Mouse (Mus musculus): ENCODE results near the gene Heatr3. TPM values are rescaled to one million over a fixed set of nuclear protein-coding genes. Genes with fewer than 3 reads are reported as not detected.

Gene Heatr3
- polyA plus RNA-seq, 1 experiment: not detected

DNA sequence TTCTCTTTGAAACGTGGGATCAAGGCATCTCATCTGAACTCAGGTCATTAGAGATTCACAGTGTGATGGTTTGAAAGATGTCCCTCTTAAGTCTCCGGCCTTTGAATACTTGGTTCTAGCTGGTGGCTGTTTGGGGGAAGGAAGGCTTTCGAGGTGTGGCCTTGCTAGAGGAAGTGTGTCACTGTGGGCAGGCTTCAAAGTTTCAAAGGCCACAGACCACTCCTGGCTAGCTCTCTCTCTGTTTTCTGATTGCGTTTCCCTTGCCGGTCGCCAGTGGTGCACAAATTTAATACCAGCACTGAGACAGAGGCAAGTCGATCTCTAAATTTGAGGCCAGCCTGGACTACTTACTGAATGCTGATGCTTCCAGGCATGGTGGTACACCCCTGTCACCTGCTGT lies 37.6 kb downstream of the Heatr3 start:
- no peak overlapping the region for H3K4me3 ChIP-seq (ENCODE audit: insufficient read depth, low read depth, low read length)
- H3K27ac ChIP-seq (ENCODE audit: insufficient read depth, low read depth, low read length): no peak overlapping the region
- 90% methylated on average over 7 of the region's 7 CpGs for WGBS
- H3K4me1 ChIP-seq (ENCODE audit: control insufficient read depth, insufficient read depth, low read length): no peaks in the 10 kb centered on the region
- TF ChIP-seq CTCF (IDR thresholded peaks at IDR 0.05; ENCODE audit: insufficient read depth, low read depth, low read length): no peak
- no peak for TF ChIP-seq POLR2A (IDR thresholded peaks at IDR 0.05; ENCODE audit: insufficient read depth, low read depth, low read length)

DNA sequence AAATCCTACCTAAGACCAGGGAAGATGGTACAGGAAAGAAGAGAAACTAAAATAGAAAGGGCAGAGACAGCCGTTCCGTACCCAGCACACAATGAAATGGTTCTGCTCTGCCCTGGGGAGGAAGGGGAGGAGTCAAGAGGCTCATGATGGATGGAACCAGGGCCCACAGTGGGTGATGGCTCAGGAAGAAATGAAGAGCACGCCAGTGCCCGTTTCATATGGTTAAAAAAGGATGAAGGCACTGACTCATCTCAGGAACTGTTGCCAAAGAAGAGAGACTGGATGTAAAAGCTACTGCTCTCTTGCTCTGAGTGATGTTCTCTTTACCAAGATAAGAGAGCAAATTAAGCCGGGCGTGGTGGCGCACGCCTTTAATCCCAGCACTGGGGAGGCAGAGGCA lies 39.6 kb downstream of the Heatr3 start:
- Histone ChIP-seq H3K4me1 (ENCODE audit: control insufficient read depth, insufficient read depth, low read length) (no peaks in the 10 kb centered on the region), H3K4me3 (ENCODE audit: insufficient read depth, low read depth, low read length) (no peak overlapping the region), H3K27ac (ENCODE audit: insufficient read depth, low read depth, low read length) (no peak overlapping the region)
- TF ChIP-seq CTCF (IDR thresholded peaks at IDR 0.05; ENCODE audit: insufficient read depth, low read depth, low read length): no peak
- 79% methylated on average over 8 of the region's 8 CpGs for WGBS

DNA sequence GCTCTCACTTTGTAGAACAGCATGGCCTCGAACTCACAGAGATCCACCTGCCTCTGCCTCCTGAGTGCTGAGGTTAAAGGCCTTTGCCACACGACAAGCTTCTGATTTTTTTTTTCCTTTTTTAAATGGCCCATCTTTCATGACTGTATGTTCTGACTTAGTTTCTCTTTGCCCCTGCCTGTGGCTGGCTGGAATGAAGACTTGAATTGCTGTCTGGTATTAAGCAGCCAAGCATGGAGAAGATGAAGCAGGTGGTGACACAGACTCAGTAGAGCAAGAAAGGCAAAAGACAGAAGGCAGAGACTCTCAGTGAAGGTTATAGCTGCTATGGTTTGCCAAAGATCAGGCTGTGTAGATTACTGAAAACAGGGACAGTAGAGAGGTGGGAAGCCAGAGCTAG lies 45.5 kb downstream of the Heatr3 start:
- no peak for TF ChIP-seq POLR2A (IDR thresholded peaks at IDR 0.05; ENCODE audit: insufficient read depth, low read depth, low read length)
- TF ChIP-seq CTCF (IDR thresholded peaks at IDR 0.05; ENCODE audit: insufficient read depth, low read depth, low read length): no peak
- 82% methylated on average over 2 of the region's 2 CpGs for WGBS
- no peak overlapping the region for H3K27ac ChIP-seq (ENCODE audit: insufficient read depth, low read depth, low read length)
- no peak overlapping the region for H3K4me3 ChIP-seq (ENCODE audit: insufficient read depth, low read depth, low read length)
- no peaks in the 10 kb centered on the region for H3K4me1 ChIP-seq (ENCODE audit: control insufficient read depth, insufficient read depth, low read length)

DNA sequence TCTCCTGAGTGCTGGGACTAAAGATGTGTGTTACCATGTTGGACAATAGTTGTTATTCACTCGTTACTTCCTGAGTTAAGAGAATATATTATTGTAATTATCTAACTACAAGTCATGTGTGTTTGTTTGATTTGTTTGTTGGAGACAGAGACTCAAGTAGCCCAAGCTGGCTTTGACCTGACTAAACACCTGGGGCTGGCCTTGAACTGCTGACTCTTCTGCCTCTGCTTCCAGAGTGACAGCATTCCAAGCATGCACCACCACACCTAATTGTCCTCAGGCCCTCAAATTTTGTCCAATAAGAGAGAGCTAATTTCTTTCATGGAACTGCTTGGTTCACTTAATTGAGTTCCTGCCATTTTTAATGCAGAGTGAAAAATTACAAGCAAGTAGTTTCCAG lies 47.3 kb downstream of the Heatr3 start:
- no peak for TF ChIP-seq POLR2A (IDR thresholded peaks at IDR 0.05; ENCODE audit: insufficient read depth, low read depth, low read length)
- no peak for TF ChIP-seq CTCF (IDR thresholded peaks at IDR 0.05; ENCODE audit: insufficient read depth, low read depth, low read length)
- WGBS: 88% methylated on average over 1 of the region's 1 CpGs
- H3K4me3 ChIP-seq (ENCODE audit: insufficient read depth, low read depth, low read length): no peak overlapping the region
- no peak overlapping the region for H3K27ac ChIP-seq (ENCODE audit: insufficient read depth, low read depth, low read length)
- H3K4me1 ChIP-seq (ENCODE audit: control insufficient read depth, insufficient read depth, low read length): no peaks in the 10 kb centered on the region

DNA sequence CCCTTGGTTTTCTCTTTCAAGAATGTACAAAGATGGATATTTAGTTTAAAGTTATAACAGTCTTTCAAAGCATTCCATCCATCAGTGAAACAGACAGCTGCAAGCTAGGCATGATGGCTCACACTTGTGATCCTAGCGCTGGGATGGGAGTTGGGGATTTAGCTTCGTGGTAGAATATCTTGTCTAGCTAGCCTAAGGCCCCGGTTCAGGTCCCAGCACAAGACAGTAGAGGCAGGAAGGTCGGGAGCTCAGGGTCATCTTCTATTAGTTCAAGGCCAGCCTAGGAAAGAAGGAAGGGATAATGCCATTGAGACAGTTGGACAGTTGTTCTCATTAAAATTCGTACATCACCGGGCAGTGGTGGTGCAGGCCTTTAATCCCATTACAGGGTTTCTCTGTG lies 48.1 kb downstream of the Heatr3 start:
- no peak overlapping the region for H3K27ac ChIP-seq (ENCODE audit: insufficient read depth, low read depth, low read length)
- H3K4me1 ChIP-seq (ENCODE audit: control insufficient read depth, insufficient read depth, low read length): no peaks in the 10 kb centered on the region
- TF ChIP-seq POLR2A (IDR thresholded peaks at IDR 0.05; ENCODE audit: insufficient read depth, low read depth, low read length) (no peak), CTCF (IDR thresholded peaks at IDR 0.05; ENCODE audit: insufficient read depth, low read depth, low read length) (no peak)
- H3K4me3 ChIP-seq (ENCODE audit: insufficient read depth, low read depth, low read length): no peak overlapping the region
- 88% methylated on average over 6 of the region's 6 CpGs for WGBS

DNA sequence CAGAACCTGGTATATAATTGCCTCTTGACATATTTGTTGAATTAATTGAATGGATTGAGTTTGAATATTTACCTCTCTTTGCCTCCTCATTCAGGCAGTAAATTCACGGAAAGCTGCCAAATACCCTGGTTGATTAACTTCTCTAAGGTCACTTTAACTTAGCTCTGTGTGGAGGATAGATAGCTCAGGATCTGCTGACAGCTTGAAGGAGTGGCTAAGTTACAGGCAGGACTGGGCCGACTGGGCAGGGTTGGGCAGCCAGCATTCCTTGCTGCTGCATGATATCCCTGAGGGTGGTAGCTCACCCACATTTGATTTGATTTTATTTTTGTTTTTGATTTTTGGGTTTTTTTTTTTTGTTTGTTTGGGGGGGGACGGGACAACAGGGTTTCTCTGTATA lies 59.7 kb downstream of the Heatr3 start:
- TF ChIP-seq POLR2A (IDR thresholded peaks at IDR 0.05; ENCODE audit: insufficient read depth, low read depth, low read length) (no peak), CTCF (IDR thresholded peaks at IDR 0.05; ENCODE audit: insufficient read depth, low read depth, low read length) (no peak)
- no peak overlapping the region for H3K4me3 ChIP-seq (ENCODE audit: insufficient read depth, low read depth, low read length)
- WGBS: 82% methylated on average over 3 of the region's 3 CpGs
- H3K27ac ChIP-seq (ENCODE audit: insufficient read depth, low read depth, low read length): no peak overlapping the region
- no peaks in the 10 kb centered on the region for H3K4me1 ChIP-seq (ENCODE audit: control insufficient read depth, insufficient read depth, low read length)

DNA sequence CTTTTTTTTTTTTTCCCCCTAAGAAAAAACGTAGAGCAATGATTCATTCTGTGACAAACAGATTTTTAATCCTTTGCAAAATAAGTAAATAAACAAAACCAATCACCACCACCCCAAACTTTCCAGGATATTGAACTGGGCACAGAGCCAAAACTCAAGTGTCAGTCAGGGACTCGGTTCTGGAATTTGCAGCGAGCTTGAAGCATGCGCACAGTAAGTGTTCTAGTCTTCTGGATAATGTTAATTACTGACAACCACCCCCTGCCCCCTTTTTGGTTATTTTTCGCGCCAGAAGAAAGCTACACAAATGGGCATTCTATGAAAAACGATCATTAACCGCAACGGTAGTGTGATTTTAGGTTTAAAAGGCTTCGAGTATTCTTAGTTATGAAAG lies 60.9 kb downstream of the Heatr3 start:
- H3K27ac ChIP-seq (ENCODE audit: insufficient read depth, low read depth, low read length): peak overlapping the region; percentile 58
- TF ChIP-seq CTCF (IDR thresholded peaks at IDR 0.05; ENCODE audit: insufficient read depth, low read depth, low read length): no peak
- no peak for TF ChIP-seq POLR2A (IDR thresholded peaks at IDR 0.05; ENCODE audit: insufficient read depth, low read depth, low read length)
- 0% methylated on average over 10 of the region's 10 CpGs for WGBS
- H3K4me3 ChIP-seq (ENCODE audit: insufficient read depth, low read depth, low read length): peak overlapping the region; percentile 100
- H3K4me1 ChIP-seq (ENCODE audit: control insufficient read depth, insufficient read depth, low read length): no peaks in the 10 kb centered on the region

DNA sequence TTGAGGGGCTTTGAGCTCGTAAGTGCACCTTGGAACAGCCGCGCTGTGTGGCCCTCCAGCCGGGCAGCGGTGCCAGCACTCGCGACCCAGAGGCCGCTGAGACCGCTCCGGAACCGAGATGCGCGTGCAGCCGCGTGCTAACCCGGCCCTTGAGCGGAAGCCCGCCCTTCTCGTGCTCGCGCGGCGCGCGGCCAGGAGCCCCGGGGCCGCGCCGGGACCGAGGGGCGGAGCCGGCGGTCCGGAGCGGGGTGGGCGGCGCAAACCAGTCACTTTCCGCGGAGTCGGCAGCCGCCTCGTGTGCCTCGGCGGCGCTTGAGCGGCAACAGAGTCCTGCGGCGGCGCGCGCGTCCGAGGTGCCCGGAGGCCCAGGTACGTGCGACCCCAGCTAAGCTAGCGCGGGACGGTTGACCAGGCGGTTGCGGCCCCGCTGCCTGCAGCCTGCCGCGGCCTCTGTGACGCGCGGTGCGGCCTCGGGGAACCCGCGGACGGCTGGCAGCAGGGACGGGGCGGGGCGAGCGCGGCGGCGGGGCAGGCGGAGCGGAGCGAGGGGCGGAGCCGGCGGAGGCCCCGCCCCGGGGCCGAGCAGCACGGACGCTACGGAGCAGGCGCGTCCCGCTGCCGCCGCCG lies 61.4 kb downstream of the Heatr3 start, which contains the start of gene Tent4b:
TSS of gene Tent4b (plus strand) at position 269 of the 627 bp plus-strand sequence.
- H3K4me1 ChIP-seq (ENCODE audit: control insufficient read depth, insufficient read depth, low read length): no peaks in the 10 kb centered on the region
- H3K4me3 ChIP-seq (ENCODE audit: insufficient read depth, low read depth, low read length): peak within 1 kb of the TSS; percentile 100
- 2% methylated on average over 97 of the region's 97 CpGs for WGBS
- TF ChIP-seq CTCF (IDR thresholded peaks at IDR 0.05; ENCODE audit: insufficient read depth, low read depth, low read length) (0 out of 2 replicates have a peak, but pooled peaks have one; percentile 10), POLR2A (IDR thresholded peaks at IDR 0.05; ENCODE audit: insufficient read depth, low read depth, low read length) (peak; percentile 96)
- peak within 1 kb of the TSS; percentile 98 for H3K27ac ChIP-seq (ENCODE audit: insufficient read depth, low read depth, low read length)

DNA sequence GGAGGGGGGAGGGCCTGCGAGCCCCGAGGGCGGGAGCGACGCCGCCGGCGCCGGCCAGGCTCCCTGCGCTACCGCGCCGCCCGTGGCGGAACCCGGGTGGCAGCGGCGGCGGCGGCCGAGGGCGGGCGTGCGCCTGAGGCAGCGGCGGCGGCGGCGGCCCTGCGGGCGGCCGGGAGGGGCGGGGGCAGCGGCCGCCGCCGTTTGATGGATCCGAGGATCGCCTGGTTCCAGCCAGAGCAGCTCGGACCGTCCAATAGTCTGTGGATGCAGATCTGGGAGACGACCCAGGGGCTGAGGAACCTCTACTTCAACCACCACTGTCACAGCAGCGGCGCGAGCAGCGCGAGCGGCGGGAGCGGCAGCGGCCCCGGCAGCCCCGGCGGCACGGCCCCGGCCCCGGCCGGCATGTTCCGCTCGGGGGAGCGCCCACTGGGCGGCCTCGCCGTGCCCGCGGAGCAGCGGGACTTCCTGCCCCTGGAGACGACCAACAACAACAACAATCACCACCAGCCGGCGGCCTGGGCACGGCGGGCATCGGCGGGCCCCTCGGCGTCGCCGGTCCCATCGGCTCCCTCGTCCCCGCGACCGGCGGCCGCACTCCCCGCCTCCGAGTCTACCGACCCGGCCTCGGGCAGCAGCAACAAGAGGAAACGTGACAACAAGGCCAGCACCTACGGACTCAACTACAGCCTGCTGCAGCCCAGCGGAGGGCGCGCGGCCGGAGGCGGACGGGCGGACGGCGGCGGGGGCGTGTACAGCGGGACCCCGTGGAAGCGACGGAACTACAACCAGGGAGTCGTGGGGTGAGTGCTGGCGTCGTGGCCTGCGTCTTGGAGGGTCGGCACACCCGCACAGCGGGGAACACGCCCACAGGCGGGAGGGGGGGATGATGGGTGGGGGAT lies 62.3 kb downstream of the Heatr3 start:
- Histone ChIP-seq H3K4me3 (ENCODE audit: insufficient read depth, low read depth, low read length) (peak overlapping the region; percentile 100), H3K4me1 (ENCODE audit: control insufficient read depth, insufficient read depth, low read length) (peaks cover 3% of the 10 kb centered on the region), H3K27ac (ENCODE audit: insufficient read depth, low read depth, low read length) (peak overlapping the region; percentile 70; the same call in 1 of the 2 replicates)
- no peak for TF ChIP-seq CTCF (IDR thresholded peaks at IDR 0.05; ENCODE audit: insufficient read depth, low read depth, low read length)
- TF ChIP-seq POLR2A (IDR thresholded peaks at IDR 0.05; ENCODE audit: insufficient read depth, low read depth, low read length): no peak
- WGBS: under 1% methylated on average over 117 of the region's 117 CpGs

Measured in olfactory bulb, adult 2 months (tissue).